Mouse (Mus musculus): Measurements from ENCODE around the gene Ntf5.

DNA sequence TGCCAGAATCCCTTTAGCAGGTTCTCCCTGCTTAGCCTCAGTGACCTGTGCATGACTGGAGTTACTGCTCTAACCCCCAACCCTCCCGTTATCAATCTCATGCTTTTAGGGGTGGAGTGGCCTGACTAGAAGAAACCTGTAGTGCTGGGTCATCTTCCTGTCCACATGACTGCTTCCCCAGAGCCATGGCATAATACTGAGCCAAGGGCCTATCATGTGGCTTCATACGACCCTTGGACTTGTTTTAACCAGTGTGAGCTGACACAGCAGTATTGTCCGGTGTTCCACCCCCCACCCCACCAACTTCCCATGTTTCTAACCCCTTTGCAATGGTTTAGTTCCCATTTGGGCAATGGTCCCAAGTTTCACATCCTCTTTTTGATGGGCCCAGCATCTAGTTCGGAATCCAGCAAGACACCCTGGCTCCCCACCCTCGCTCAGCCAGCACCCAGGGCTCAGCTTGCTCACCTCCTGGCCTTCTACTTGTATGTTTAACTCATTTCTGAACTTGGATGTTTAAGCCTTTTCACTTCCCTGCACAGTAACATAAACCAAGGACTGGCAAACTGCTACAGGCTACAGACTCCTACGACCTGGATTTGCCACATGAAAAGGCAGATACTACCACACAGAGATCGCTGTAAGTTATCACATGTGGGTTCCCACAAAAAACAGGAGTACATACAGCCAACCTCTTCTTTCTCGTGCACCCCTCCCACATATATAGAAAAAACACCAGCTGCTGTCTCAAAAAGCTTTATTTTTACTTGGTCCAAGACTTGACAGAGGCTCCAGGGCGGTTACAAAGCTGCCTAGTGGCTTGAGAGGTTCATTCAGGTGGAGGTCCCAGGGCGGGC lies 43.9 kb downstream of the Ntf5 start:
- TF ChIP-seq CTCF (IDR thresholded peaks at IDR 0.05; ENCODE audit: borderline replicate concordance, control insufficient read depth, extremely low read depth, insufficient read depth, low read length, poor library complexity) (no peak), POLR2A (IDR thresholded peaks at IDR 0.05; ENCODE audit: control insufficient read depth, extremely low read depth, insufficient read depth, low read length, poor library complexity) (no peak)

Data from thymus, adult 2 months (tissue).